Mouse (Mus musculus) G1E-ER4 (cell line): ENCODE data around the gene 1520401A03Rik. TPM values are rescaled to one million over a fixed set of nuclear protein-coding genes. Genes with fewer than 3 reads are reported as not detected.

Source experiments
- GATA1 ChIP-seq: IDR thresholded peaks from one replicate; pipeline ENCODE4 v1.8.0; 2012; ENCODE audit warnings: low read length, inconsistent platforms
- polyA plus RNA-seq: library from polyadenylated mRNA; stranded (reverse); fragments of >175 nt; gene quantifications from 2 replicates; pipeline ENCODE4 v1.2.3, GENCODE M21; 2012

Gene 1520401A03Rik
- not detected in 2 replicates for polyA plus RNA-seq

DNA sequence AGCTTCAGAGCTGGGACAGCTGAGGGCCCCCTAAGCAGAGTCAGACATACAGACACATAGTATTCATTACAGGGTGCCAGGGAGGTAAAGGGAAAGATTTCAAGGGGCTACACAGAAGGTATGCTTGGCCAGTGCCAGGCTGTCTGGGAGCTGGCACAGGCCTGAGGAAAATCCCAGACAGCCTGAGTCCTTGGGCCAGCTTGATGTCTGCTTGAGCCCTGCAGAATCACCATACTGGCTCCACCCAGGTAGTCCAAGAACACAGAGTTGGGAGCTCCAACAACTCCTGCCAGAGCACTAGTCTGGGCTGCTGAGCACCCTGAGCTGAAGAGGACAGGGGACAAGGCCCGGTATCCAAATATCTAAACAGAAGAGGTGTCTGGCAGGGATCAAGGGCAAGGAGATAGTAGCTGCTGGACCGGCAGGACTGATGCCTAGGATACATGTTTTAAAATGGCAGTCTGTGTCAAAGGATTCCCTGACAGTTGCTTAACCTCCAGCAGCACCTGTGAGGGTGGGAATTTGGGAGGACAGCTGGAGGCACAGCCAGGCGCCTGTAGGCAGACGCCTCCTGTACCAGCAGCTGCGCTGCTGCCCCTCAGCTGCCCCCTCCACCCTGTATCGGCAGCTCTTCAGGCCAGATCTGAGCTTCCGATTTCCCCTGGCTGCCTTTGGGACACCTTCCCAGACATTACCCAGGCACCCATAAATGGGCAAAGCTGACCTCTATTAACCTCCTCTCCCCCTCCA is at the start of gene 1520401A03Rik:
Gene 1520401A03Rik, minus strand, starts transcription at position 408 of the 750 bp plus-strand sequence.
- TF ChIP-seq GATA1 = no peak

- TF ChIP-seq GATA1 = no peak
Measured at GRCm38 (mm10) chr17:23771284-23772218, 49.0 kb upstream of the 1520401A03Rik start, which contains the start of gene Flywch1. Gene Flywch1, minus strand, starts transcription at chr17:23771602.

GRCm38 (mm10) chr17:23770896-23771283 is 48.3 kb upstream of the 1520401A03Rik start:
- no peak for TF ChIP-seq GATA1

DNA sequence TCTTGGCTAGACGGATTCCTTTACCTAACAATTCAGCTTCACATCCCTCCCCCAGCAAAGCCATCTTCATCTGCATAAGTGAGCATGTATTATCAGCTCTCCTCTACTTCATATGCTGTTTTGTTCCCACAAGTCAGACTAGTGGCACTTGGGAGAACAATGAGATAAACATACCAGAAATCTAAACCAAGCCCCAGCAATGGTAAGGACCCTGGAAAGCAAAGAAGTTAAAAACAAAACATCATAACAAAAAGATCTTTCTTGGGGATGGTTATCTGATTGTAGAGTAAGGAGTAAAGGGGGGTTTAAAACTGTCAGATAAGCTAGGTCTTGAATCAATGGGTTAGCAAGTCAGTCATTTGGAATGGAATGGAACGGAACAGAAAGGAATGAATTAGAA is 47.9 kb upstream of the 1520401A03Rik start:
- no peak for TF ChIP-seq GATA1

DNA sequence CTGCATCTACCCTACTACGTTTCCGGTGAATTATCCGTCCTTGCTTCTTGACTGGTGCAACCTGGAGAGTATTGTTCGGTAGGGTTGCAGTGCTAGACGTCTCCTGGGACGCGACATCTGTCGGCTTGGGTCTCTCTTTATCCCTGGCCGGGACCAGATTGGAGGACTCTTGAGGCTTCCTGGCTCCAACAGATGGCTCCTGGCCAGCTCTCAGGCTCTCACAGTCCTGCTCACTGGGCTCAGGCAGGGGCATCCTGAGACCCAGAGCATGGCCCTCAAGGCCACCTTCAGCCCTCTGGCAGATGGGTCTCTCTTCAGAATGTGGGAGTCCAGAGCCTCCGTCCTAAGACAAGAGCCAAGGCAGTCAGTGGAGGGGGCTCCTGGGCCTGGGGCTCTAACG is 40.4 kb upstream of the 1520401A03Rik start:
- no peak for TF ChIP-seq GATA1

- no peak for TF ChIP-seq GATA1
Measured at GRCm38 (mm10) chr17:23761155-23761554, 38.6 kb upstream of the 1520401A03Rik start.

GRCm38 (mm10) chr17:23760231-23760630 is 37.6 kb upstream of the 1520401A03Rik start:
- TF ChIP-seq GATA1 = no peak

DNA sequence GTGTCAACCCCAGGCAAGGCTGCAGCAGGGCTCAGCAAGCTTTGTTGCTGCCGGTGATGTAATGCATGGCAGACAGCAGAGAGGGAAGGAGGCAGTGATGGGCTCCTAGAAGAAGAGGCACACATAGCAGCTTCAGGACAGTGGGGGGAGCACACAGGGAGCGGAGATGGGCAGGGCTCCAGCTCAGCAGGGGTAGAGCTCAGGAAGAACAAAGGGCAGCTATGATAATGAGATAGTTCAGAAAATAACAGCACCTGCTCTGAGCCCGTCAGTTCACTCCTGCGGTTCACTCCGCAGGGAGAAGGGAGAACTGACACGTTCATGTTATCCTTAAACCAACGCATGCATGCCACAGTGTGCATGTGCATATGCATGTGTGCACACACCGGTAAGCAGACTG is 36.2 kb upstream of the 1520401A03Rik start:
- TF ChIP-seq GATA1 = no peak

DNA sequence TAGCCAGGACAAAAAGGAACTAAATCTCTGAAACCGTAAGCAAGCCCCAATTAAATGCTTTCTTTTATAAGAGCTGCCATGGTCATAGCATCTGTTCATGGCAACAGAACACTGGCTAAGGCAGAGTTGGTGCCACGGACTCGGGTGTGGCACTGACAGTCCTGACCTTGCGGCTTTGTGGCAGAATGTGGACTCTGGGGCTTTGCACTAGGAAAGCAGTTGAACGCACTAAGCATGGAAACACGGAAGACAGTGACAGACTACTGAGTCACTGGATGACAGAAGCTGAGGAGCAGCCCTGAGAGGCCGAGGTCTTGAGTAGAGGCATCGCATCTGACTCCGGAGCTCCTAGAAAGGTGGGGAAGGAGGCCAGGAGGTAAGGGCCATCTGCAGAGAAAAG is 35.0 kb upstream of the 1520401A03Rik start:
- TF ChIP-seq GATA1 = no peak

DNA sequence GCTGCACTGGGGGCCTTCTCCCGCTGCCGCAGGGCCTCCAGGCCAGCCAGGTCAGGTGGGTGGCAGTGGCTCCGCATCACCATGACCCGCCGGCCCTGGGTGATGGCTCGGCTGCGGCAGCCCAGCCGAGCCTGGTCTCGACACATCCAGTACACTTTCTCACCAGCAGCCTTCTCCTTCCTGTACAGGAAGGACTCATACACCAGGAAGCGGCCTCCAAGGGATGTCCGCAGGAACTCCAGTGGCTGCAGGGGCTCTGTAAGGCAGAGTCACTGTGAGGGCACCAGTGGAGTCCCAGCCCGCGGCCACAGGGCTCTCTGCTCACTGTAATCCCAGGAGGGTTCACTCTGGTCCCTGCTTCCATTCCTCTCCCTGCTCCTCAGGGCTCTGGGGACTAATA is 33.1 kb upstream of the 1520401A03Rik start:
- no peak for TF ChIP-seq GATA1

- TF ChIP-seq GATA1 = no peak
Measured at GRCm38 (mm10) chr17:23749400-23750191, 27.0 kb upstream of the 1520401A03Rik start.

- TF ChIP-seq GATA1 = no peak
Measured at GRCm38 (mm10) chr17:23748631-23749391, 26.2 kb upstream of the 1520401A03Rik start.

DNA sequence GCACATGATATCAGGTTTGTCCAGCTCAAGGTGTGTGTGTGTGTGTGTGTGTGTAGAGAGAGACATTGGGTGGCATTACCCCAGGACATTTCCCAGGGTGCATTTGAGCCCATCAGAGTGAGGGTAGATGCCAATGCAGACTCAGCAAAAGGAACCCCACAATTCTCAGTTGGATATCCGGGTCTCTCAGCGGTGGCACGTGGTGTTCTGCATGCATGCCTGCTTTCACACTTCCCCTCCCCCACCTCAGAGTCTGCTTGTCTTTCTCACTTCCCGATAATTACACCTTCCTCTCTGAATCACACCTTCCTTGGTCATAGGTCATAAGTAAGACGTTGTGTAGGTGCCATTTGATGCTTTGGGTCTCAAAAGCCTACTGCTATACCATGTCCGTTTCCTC is 25.4 kb upstream of the 1520401A03Rik start:
- no peak for TF ChIP-seq GATA1

GRCm38 (mm10) chr17:23747471-23747870 is 24.9 kb upstream of the 1520401A03Rik start:
- no peak for TF ChIP-seq GATA1

GRCm38 (mm10) chr17:23746767-23747166 is 24.2 kb upstream of the 1520401A03Rik start:
- TF ChIP-seq GATA1 = no peak

DNA sequence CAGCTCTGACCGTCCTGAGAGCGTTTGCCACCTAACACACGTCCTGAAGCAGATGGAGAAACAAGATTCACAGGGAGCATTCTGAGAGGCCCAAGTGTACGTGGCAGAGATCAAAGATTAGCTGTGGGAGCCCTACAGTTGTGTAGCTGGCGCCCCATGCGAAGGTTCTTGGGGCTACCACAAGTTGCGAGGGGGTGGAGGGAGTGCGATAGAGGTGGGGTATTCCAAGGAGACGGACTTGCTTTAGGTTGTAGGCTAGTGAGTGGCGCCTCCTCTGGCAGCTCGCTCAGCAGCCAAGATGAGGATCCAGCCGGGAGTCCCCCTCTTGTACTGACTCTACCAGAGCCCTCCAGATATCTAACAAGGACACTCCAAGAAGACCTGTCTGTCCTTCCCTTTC is 23.7 kb upstream of the 1520401A03Rik start:
- TF ChIP-seq GATA1 = no peak
